Mouse (Mus musculus): ENCODE measurements around the gene Rpl27a.
A peak's percentile ranks its signal among the peaks of the same experiment; 100 is the strongest.

DNA sequence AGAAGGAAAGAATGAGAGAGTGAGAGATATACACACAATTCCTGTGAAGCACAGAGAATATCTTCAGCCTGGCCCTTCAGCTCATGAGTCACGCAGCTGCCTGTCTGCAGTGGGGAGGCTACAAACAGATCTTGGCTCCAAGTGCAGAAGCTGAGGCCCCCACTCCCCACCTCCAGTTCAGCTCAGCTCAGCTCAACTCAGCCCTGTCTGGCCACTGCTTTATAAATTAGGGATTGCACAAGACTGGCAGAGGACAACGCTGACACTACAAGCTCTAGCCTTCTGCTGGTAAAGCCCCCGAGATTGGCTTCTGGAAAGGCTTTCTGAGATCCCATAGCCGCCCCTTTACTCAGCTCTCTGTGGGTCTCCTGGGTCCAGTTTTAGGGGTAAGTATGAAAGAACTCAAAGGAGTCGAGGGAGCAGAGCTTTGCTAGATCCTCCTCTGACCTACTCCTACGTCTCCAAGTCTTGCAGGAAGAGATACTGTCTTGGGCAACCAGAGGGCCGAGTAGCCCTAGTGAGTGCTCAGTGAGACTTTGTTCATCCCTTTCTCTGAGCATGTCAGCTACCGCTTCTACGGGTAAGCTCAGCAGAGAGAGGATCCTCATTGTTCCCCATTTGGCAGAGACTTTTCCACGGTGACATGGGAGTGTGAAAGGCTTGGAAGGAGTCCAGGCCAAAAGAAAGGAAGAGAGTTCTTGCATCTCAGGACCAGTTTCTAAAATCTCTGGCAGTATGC lies 26.5 kb downstream of the Rpl27a start:
- TF ChIP-seq CTCF (IDR thresholded peaks at IDR 0.05; ENCODE audit: control insufficient read depth, insufficient read depth, insufficient read length): no peak
- no peak for TF ChIP-seq USF1 (IDR thresholded peaks at IDR 0.05; ENCODE audit: low read depth)
- no peak for TF ChIP-seq MAX (IDR thresholded peaks at IDR 0.05)
- peak; percentile 75 for TF ChIP-seq CEBPB (IDR thresholded peaks at IDR 0.05; ENCODE audit: low read depth)
- no peak for TF ChIP-seq FOSL1 (IDR thresholded peaks at IDR 0.05; ENCODE audit: insufficient read depth, low read length, poor library complexity, severe bottlenecking)
- TF ChIP-seq MYOD1 (IDR thresholded peaks at IDR 0.05; ENCODE audit: control insufficient read depth, insufficient read length, low read depth): no peak
